Mouse (Mus musculus): ENCODE results near the gene Gm10228. TPM values are rescaled to one million over a fixed set of nuclear protein-coding genes. Genes with fewer than 3 reads are reported as not detected.
"Not testable (repeated sequence)": the region's sequence is repeated elsewhere in the genome, so short reads cannot be mapped to it uniquely, and the experiment has no call there.

Gm10228 gene
- total RNA-seq (2014; rRNA removed): not detected in 2 replicates
- not detected in 2 replicates for polyA plus RNA-seq (2015; fragmentation: Nextera tagmentation; extraction: Ambion mirVana)

GRCm38 (mm10) chr16:89041372-89041771 lies at the start of gene Gm10228:
Gene Gm10228 (minus strand): TSS chr16:89041472.
- H3K27ac ChIP-seq (ENCODE audit: low read depth, low read length); H3K4me2 ChIP-seq (ENCODE audit: low read depth, low read length, poor library complexity, severe bottlenecking); H3K4me1 ChIP-seq (ENCODE audit: insufficient read depth, low read length); ATAC-seq (ENCODE audit: low FRiP score); H3K36me3 ChIP-seq (ENCODE audit: insufficient read depth, low read length); H3K9ac ChIP-seq (replicated peaks; ENCODE audit: low read length, poor library complexity, severe bottlenecking); H3K27me3 ChIP-seq (ENCODE audit: insufficient read depth, low read length); H3K9me3 ChIP-seq (ENCODE audit: low read length); DNase-seq (ENCODE audit: low spot score); H3K4me3 ChIP-seq (ENCODE audit: low read depth, low read length): not testable (repeated sequence)
- WGBS: 92% methylated on average over 2 of the region's 4 CpGs

GRCm38 (mm10) chr16:89071041-89071440 lies 29.8 kb upstream of the Gm10228 start:
- H3K9me3 ChIP-seq (ENCODE audit: low read length); H3K27me3 ChIP-seq (ENCODE audit: insufficient read depth, low read length); H3K4me3 ChIP-seq (ENCODE audit: low read depth, low read length); H3K36me3 ChIP-seq (ENCODE audit: insufficient read depth, low read length); H3K9ac ChIP-seq (replicated peaks; ENCODE audit: low read length, poor library complexity, severe bottlenecking); H3K4me1 ChIP-seq (ENCODE audit: insufficient read depth, low read length); ATAC-seq (ENCODE audit: low FRiP score); DNase-seq (ENCODE audit: low spot score); H3K4me2 ChIP-seq (ENCODE audit: low read depth, low read length, poor library complexity, severe bottlenecking); H3K27ac ChIP-seq (ENCODE audit: low read depth, low read length): not testable (repeated sequence)
- 73% methylated on average over 2 of the region's 2 CpGs for WGBS

GRCm38 (mm10) chr16:89063902-89064301 lies 22.6 kb upstream of the Gm10228 start, which contains the start of gene 1110025L11Rik:
Gene 1110025L11Rik (minus strand): TSS chr16:89064002.
- not testable (repeated sequence) for H3K36me3 ChIP-seq (ENCODE audit: insufficient read depth, low read length); ATAC-seq (ENCODE audit: low FRiP score); H3K27me3 ChIP-seq (ENCODE audit: insufficient read depth, low read length); H3K4me1 ChIP-seq (ENCODE audit: insufficient read depth, low read length); H3K4me2 ChIP-seq (ENCODE audit: low read depth, low read length, poor library complexity, severe bottlenecking); H3K27ac ChIP-seq (ENCODE audit: low read depth, low read length); H3K9me3 ChIP-seq (ENCODE audit: low read length); H3K9ac ChIP-seq (replicated peaks; ENCODE audit: low read length, poor library complexity, severe bottlenecking); DNase-seq (ENCODE audit: low spot score); H3K4me3 ChIP-seq (ENCODE audit: low read depth, low read length)
- WGBS: no CpG with 5 or more reads among the region's 2 CpGs

- WGBS: 90% methylated on average over 3 of the region's 3 CpGs
Measured at GRCm38 (mm10) chr16:89047783-89048182, 6.5 kb upstream of the Gm10228 start, which contains the start of gene Krtap6-5. Gene Krtap6-5 (minus strand): TSS chr16:89047883.

GRCm38 (mm10) chr16:89031399-89031798 lies 9.9 kb downstream of the Gm10228 start, which contains the start of gene Krtap6-1:
Gene Krtap6-1 (plus strand): TSS chr16:89031699.
- not testable (repeated sequence) for H3K36me3 ChIP-seq (ENCODE audit: insufficient read depth, low read length); H3K4me3 ChIP-seq (ENCODE audit: low read depth, low read length); H3K4me1 ChIP-seq (ENCODE audit: insufficient read depth, low read length); H3K27me3 ChIP-seq (ENCODE audit: insufficient read depth, low read length); H3K4me2 ChIP-seq (ENCODE audit: low read depth, low read length, poor library complexity, severe bottlenecking); H3K9me3 ChIP-seq (ENCODE audit: low read length); H3K27ac ChIP-seq (ENCODE audit: low read depth, low read length); DNase-seq (ENCODE audit: low spot score); H3K9ac ChIP-seq (replicated peaks; ENCODE audit: low read length, poor library complexity, severe bottlenecking); ATAC-seq (ENCODE audit: low FRiP score)
- 95% methylated on average over 3 of the region's 3 CpGs for WGBS

More at GRCm38 (mm10) chr16:89047783-89048182, 6.5 kb upstream of the Gm10228 start, which contains the start of gene Krtap6-5:
- no peaks in the 10 kb centered on the region for H3K36me3 ChIP-seq (ENCODE audit: insufficient read depth, low read length)
- H3K9me3 ChIP-seq (ENCODE audit: low read length): no peaks in the 10 kb centered on the region
- DNase-seq (ENCODE audit: low spot score): no peak
- no peak within 1 kb of the TSS for H3K4me3 ChIP-seq (ENCODE audit: low read depth, low read length)
- no peaks in the 10 kb centered on the region for H3K4me1 ChIP-seq (ENCODE audit: insufficient read depth, low read length)
- ATAC-seq (ENCODE audit: low FRiP score): no peak
- no peaks in the 10 kb centered on the region for H3K27me3 ChIP-seq (ENCODE audit: insufficient read depth, low read length)
- no peak within 1 kb of the TSS for H3K9ac ChIP-seq (replicated peaks; ENCODE audit: low read length, poor library complexity, severe bottlenecking)
- no peak within 1 kb of the TSS for H3K4me2 ChIP-seq (ENCODE audit: low read depth, low read length, poor library complexity, severe bottlenecking)
- TF ChIP-seq CTCF (IDR thresholded peaks at IDR 0.05): no peak
- no peak within 1 kb of the TSS for H3K27ac ChIP-seq (ENCODE audit: low read depth, low read length)

- ATAC-seq (ENCODE audit: low FRiP score); DNase-seq (ENCODE audit: low spot score); H3K9me3 ChIP-seq (ENCODE audit: low read length); H3K27ac ChIP-seq (ENCODE audit: low read depth, low read length); H3K4me2 ChIP-seq (ENCODE audit: low read depth, low read length, poor library complexity, severe bottlenecking); H3K4me1 ChIP-seq (ENCODE audit: insufficient read depth, low read length); H3K4me3 ChIP-seq (ENCODE audit: low read depth, low read length); H3K27me3 ChIP-seq (ENCODE audit: insufficient read depth, low read length); H3K9ac ChIP-seq (replicated peaks; ENCODE audit: low read length, poor library complexity, severe bottlenecking); H3K36me3 ChIP-seq (ENCODE audit: insufficient read depth, low read length): not testable (repeated sequence)
- WGBS: 98% methylated on average over 1 of the region's 3 CpGs
Measured at GRCm38 (mm10) chr16:89014984-89015383, 26.3 kb downstream of the Gm10228 start, which contains the start of gene Gm10229. Gene Gm10229 (plus strand): TSS chr16:89015284.
